In genomic region chr6:80856910-80857543, GRCm38 (mm10) we compare ENCODE assay signal across 11 mouse cellular contexts.
DNase-seq lines count a peak whose midpoint lies in the region; ATAC-seq and TF ChIP-seq lines count a peak whose summit lies in the region.
"Had no signal": no experiment of that assay in that cellular context is flagged by ENCODE, and none has a peak within 500 bp of the region (broad histone marks: within the 10 kb centered on the region; RNA-seq: fewer than 3 reads in every experiment).

No protein-coding gene starts in this region.

- WGBS in embryonic facial prominence, embryonic 11.5 days, result 70% methylated on average over 13 of the region's 13 CpGs
- 81% methylated on average over 13 of the region's 13 CpGs for WGBS in embryonic facial prominence, embryonic 10.5 days
- 49% methylated on average over 13 of the region's 13 CpGs for WGBS in hindbrain, embryonic 13.5 days
- 60% methylated on average over 13 of the region's 13 CpGs for WGBS in midbrain, postnatal 0 days
- 76% methylated on average over 13 of the region's 13 CpGs for WGBS in heart, adult 2 months

- H3K9me3 ChIP-seq in embryonic facial prominence, embryonic 11.5 days (replicated peaks; ENCODE audit: control insufficient read depth, low read length), result no peaks in the 10 kb centered on the region
- no peaks in the 10 kb centered on the region for H3K9me3 ChIP-seq in embryonic facial prominence, embryonic 10.5 days
- no peaks in the 10 kb centered on the region for H3K9me3 ChIP-seq in hindbrain, embryonic 13.5 days
- H3K9me3 ChIP-seq in midbrain, postnatal 0 days (ENCODE audit: low read length), result no peaks in the 10 kb centered on the region
- H3K9me3 ChIP-seq: heart, embryonic 10.5 days; limb, embryonic 12.5 days had no signal

- no peaks in the 10 kb centered on the region for H3K36me3 ChIP-seq in embryonic facial prominence, embryonic 11.5 days (replicated peaks; ENCODE audit: control insufficient read depth, insufficient read depth, low read depth, low read length)
- no peaks in the 10 kb centered on the region for H3K36me3 ChIP-seq in embryonic facial prominence, embryonic 10.5 days (replicated peaks)
- H3K36me3 ChIP-seq in hindbrain, embryonic 13.5 days, result no peaks in the 10 kb centered on the region
- H3K36me3 ChIP-seq in midbrain, postnatal 0 days (ENCODE audit: insufficient read depth, low read length), result no peaks in the 10 kb centered on the region
- no peaks in the 10 kb centered on the region for H3K36me3 ChIP-seq in heart, adult 2 months (ENCODE audit: control insufficient read depth, insufficient read depth, low read length)
- H3K36me3 ChIP-seq: heart, embryonic 10.5 days; limb, embryonic 12.5 days had no signal

- H3K4me1 ChIP-seq in embryonic facial prominence, embryonic 11.5 days (ENCODE audit: control insufficient read depth, insufficient read depth, low read length), result no peaks in the 10 kb centered on the region
- H3K4me1 ChIP-seq in embryonic facial prominence, embryonic 10.5 days, result no peaks in the 10 kb centered on the region
- no peaks in the 10 kb centered on the region for H3K4me1 ChIP-seq in hindbrain, embryonic 13.5 days (replicated peaks)
- no peaks in the 10 kb centered on the region for H3K4me1 ChIP-seq in midbrain, postnatal 0 days (ENCODE audit: insufficient read depth, low read length)
- H3K4me1 ChIP-seq in heart, adult 2 months (ENCODE audit: control insufficient read depth, insufficient read depth, low read length), result no peaks in the 10 kb centered on the region
- H3K4me1 ChIP-seq: heart, embryonic 10.5 days; limb, embryonic 12.5 days had no signal

- peak; percentile 4 for DNase-seq in embryonic facial prominence, embryonic 11.5 days (ENCODE audit: low spot score)
- no peak for DNase-seq in embryonic facial prominence, embryonic 10.5 days (ENCODE audit: low spot score)
- peak; percentile 84 for DNase-seq in brain, embryonic 14.5 days (ENCODE audit: low read depth)
- peak; percentile 4 for DNase-seq in midbrain, postnatal 0 days (ENCODE audit: low spot score)
- DNase-seq in cerebellum, adult 8-10 months, result no peak
- no peak for DNase-seq in heart, adult 2 months
- DNase-seq in cerebellum, adult 11-12 months, result no peak
- DNase-seq: lung, adult 18-20 months had no signal

- TF ChIP-seq POLR2A in brain, embryonic 14.5 days (IDR thresholded peaks at IDR 0.05; ENCODE audit: borderline replicate concordance, extremely low read depth, insufficient read depth, insufficient read length, poor library complexity, severe bottlenecking), result no peak
- no peak for TF ChIP-seq POLR2A in heart, adult 2 months (IDR thresholded peaks at IDR 0.05; ENCODE audit: insufficient read depth, low read depth, low read length)

- no peak overlapping the region for H3K27ac ChIP-seq in embryonic facial prominence, embryonic 11.5 days (replicated peaks; ENCODE audit: low read depth, low read length)
- no peak overlapping the region for H3K27ac ChIP-seq in embryonic facial prominence, embryonic 10.5 days (replicated peaks)
- peak overlapping the region; percentile 27; the same call in 1 of the 2 replicates for H3K27ac ChIP-seq in hindbrain, embryonic 13.5 days
- H3K27ac ChIP-seq in midbrain, postnatal 0 days (ENCODE audit: low read depth, low read length), result no peak overlapping the region
- no peak overlapping the region for H3K27ac ChIP-seq in heart, adult 2 months
- H3K27ac ChIP-seq: heart, embryonic 10.5 days; limb, embryonic 12.5 days had no signal

- no peaks in the 10 kb centered on the region for H3K79me2 ChIP-seq in heart, adult 2 months (replicated peaks; ENCODE audit: control insufficient read depth, insufficient read depth, low read length)

- intact Hi-C loops in heart, adult 2 months (cut with DNase I), result no loop called here

- no peak overlapping the region for H3K4me3 ChIP-seq in embryonic facial prominence, embryonic 11.5 days (ENCODE audit: low read depth, low read length)
- H3K4me3 ChIP-seq in embryonic facial prominence, embryonic 10.5 days, result no peak overlapping the region
- peak overlapping the region; percentile 18; the same call in 1 of the 2 replicates for H3K4me3 ChIP-seq in hindbrain, embryonic 13.5 days
- H3K4me3 ChIP-seq in midbrain, postnatal 0 days (ENCODE audit: low read depth, low read length), result no peak overlapping the region
- no peak overlapping the region for H3K4me3 ChIP-seq in heart, adult 2 months
- H3K4me3 ChIP-seq: heart, embryonic 10.5 days; limb, embryonic 12.5 days had no signal

- no peak overlapping the region for H3K4me2 ChIP-seq in embryonic facial prominence, embryonic 11.5 days (ENCODE audit: low read depth, low read length)
- H3K4me2 ChIP-seq in hindbrain, embryonic 13.5 days, result peak overlapping the region; percentile 38
- H3K4me2 ChIP-seq in midbrain, postnatal 0 days (ENCODE audit: low read depth, low read length, poor library complexity, severe bottlenecking), result 0 out of 2 replicates have a peak overlapping the region, but pooled peaks have one; percentile 4
- H3K4me2 ChIP-seq: limb, embryonic 12.5 days had no signal

- no peak for TF ChIP-seq CTCF in brain, embryonic 14.5 days (IDR thresholded peaks at IDR 0.05; ENCODE audit: borderline replicate concordance, extremely low read depth, insufficient read depth, insufficient read length)
- no peak for TF ChIP-seq CTCF in midbrain, postnatal 0 days (IDR thresholded peaks at IDR 0.05)
- TF ChIP-seq CTCF in heart, adult 2 months (IDR thresholded peaks at IDR 0.05), result no peak

- TF ChIP-seq EP300 in heart, adult 2 months (IDR thresholded peaks at IDR 0.05; ENCODE audit: insufficient read depth, low read depth, low read length), result no peak

- no peaks in the 10 kb centered on the region for H3K27me3 ChIP-seq in embryonic facial prominence, embryonic 11.5 days (ENCODE audit: control insufficient read depth, insufficient read depth, low read length)
- H3K27me3 ChIP-seq in embryonic facial prominence, embryonic 10.5 days (replicated peaks; ENCODE audit: low read depth, poor library complexity, severe bottlenecking), result no peaks in the 10 kb centered on the region
- H3K27me3 ChIP-seq in hindbrain, embryonic 13.5 days, result no peaks in the 10 kb centered on the region
- no peaks in the 10 kb centered on the region for H3K27me3 ChIP-seq in midbrain, postnatal 0 days (ENCODE audit: insufficient read depth, low read length)
- H3K27me3 ChIP-seq in heart, adult 2 months (ENCODE audit: control insufficient read depth, insufficient read depth, low read length), result no peaks in the 10 kb centered on the region
- H3K27me3 ChIP-seq: limb, embryonic 12.5 days had no signal

- no peak overlapping the region for H3K9ac ChIP-seq in embryonic facial prominence, embryonic 11.5 days (replicated peaks; ENCODE audit: low read length)
- peak overlapping the region; percentile 35; the same call in 1 of the 2 replicates for H3K9ac ChIP-seq in hindbrain, embryonic 13.5 days
- no peak overlapping the region for H3K9ac ChIP-seq in midbrain, postnatal 0 days (replicated peaks; ENCODE audit: low read length, poor library complexity, severe bottlenecking)
- H3K9ac ChIP-seq in heart, adult 2 months (ENCODE audit: low read depth, low read length), result no peak overlapping the region
- H3K9ac ChIP-seq: limb, embryonic 12.5 days had no signal

- ATAC-seq in embryonic facial prominence, embryonic 11.5 days (replicated peaks; ENCODE audit: insufficient number of reproducible peaks, low FRiP score, low TSS enrichment, low read depth), result 0 out of 2 replicates have a peak, but pooled peaks have one; percentile 34
- peak; percentile 71; the same call in 1 of the 2 replicates for ATAC-seq in hindbrain, embryonic 13.5 days (ENCODE audit: low FRiP score)
- ATAC-seq in midbrain, postnatal 0 days (ENCODE audit: low FRiP score), result no peak

Comparison
In these comparisons a context has a peak if more than half of its experiments do, and no peak if none do; other contexts are left out.
1. DNase-seq: peak in embryonic facial prominence, embryonic 11.5 days (single experiment), brain, embryonic 14.5 days (single experiment) and midbrain, postnatal 0 days (single experiment); none in embryonic facial prominence, embryonic 10.5 days (single experiment), cerebellum, adult 8-10 months (single experiment), heart, adult 2 months (0 of 2) and cerebellum, adult 11-12 months (single experiment).